In genomic region chr11:30799496-30799895, GRCm38 (mm10) we compare ENCODE assay signal across 9 mouse cellular contexts. TPM values are rescaled to one million over a fixed set of nuclear protein-coding genes. Genes with fewer than 3 reads are reported as not detected.
DNase-seq lines count a peak whose midpoint lies in the region; ATAC-seq and TF ChIP-seq lines count a peak whose summit lies in the region.
"Had no signal": no experiment of that assay in that cellular context is flagged by ENCODE, and none has a peak within 500 bp of the region (broad histone marks: within the 10 kb centered on the region; RNA-seq: fewer than 3 reads in every experiment).

No protein-coding gene starts in this region.

- no peak for TF ChIP-seq POLR2A in cerebellum, adult 2 months (IDR thresholded peaks at IDR 0.05; ENCODE audit: borderline replicate concordance, insufficient read depth, low read length)

- DNase-seq in cerebellum, adult 2 months, result peak in 1 of 2 experiments; percentile 21
- DNase-seq in cerebellum, adult 8-10 months, result no peak
- DNase-seq in ovary, postnatal 14 days (ENCODE audit: low spot score), result peak; percentile 10
- no peak for DNase-seq in ovary, postnatal 10 days (ENCODE audit: low spot score)
- peak; percentile 15 for DNase-seq in embryo, embryonic 9.5 days (ENCODE audit: extremely low spot score)
- peak; percentile 34 for DNase-seq in midbrain, postnatal 0 days (ENCODE audit: low spot score)
- no peak for DNase-seq in frontal cortex, adult 2 months (ENCODE audit: extremely low spot score in 1 of 2, low spot score in 1 of 2)

- H3K27me3 ChIP-seq in cerebellum, adult 2 months (ENCODE audit: control insufficient read depth, insufficient read depth, low read length), result no peaks in the 10 kb centered on the region
- H3K27me3 ChIP-seq in kidney, embryonic 14.5 days (ENCODE audit: control insufficient read depth, insufficient read depth, low read length), result no peaks in the 10 kb centered on the region
- H3K27me3 ChIP-seq in midbrain, postnatal 0 days (ENCODE audit: insufficient read depth, low read length), result no peaks in the 10 kb centered on the region
- H3K27me3 ChIP-seq: limb, embryonic 13.5 days had no signal

- no peaks in the 10 kb centered on the region for H3K9me3 ChIP-seq in kidney, embryonic 14.5 days (ENCODE audit: control insufficient read depth, low read length)
- no peaks in the 10 kb centered on the region for H3K9me3 ChIP-seq in midbrain, postnatal 0 days (ENCODE audit: low read length)
- H3K9me3 ChIP-seq: limb, embryonic 13.5 days had no signal

- H3K4me3 ChIP-seq in cerebellum, adult 2 months (replicated peaks; ENCODE audit: insufficient read depth, low read depth, low read length), result no peak overlapping the region
- no peak overlapping the region for H3K4me3 ChIP-seq in kidney, embryonic 14.5 days (ENCODE audit: low read length)
- H3K4me3 ChIP-seq in midbrain, postnatal 0 days (ENCODE audit: low read depth, low read length), result no peak overlapping the region
- H3K4me3 ChIP-seq: limb, embryonic 13.5 days had no signal

- ATAC-seq in kidney, embryonic 14.5 days (ENCODE audit: low FRiP score, low TSS enrichment), result peak; percentile 43; the same call in 1 of the 2 replicates
- ATAC-seq in midbrain, postnatal 0 days (ENCODE audit: low FRiP score), result no peak

- H3K4me2 ChIP-seq in kidney, embryonic 14.5 days (replicated peaks; ENCODE audit: low read depth, low read length), result no peak overlapping the region
- no peak overlapping the region for H3K4me2 ChIP-seq in midbrain, postnatal 0 days (ENCODE audit: low read depth, low read length, poor library complexity, severe bottlenecking)
- H3K4me2 ChIP-seq: limb, embryonic 13.5 days had no signal

- H3K9ac ChIP-seq in kidney, embryonic 14.5 days (ENCODE audit: low read depth, low read length), result no peak overlapping the region
- H3K9ac ChIP-seq in midbrain, postnatal 0 days (replicated peaks; ENCODE audit: low read length, poor library complexity, severe bottlenecking), result no peak overlapping the region
- H3K9ac ChIP-seq: limb, embryonic 13.5 days had no signal

- WGBS in cerebellum, adult 2 months, result 93% methylated on average over 1 of the region's 1 CpGs
- WGBS in kidney, embryonic 14.5 days, result 68% methylated on average over 1 of the region's 1 CpGs
- WGBS in midbrain, postnatal 0 days, result 75% methylated on average over 1 of the region's 1 CpGs

- peaks cover 4% of the 10 kb centered on the region; the same call in 1 of the 2 replicates for H3K4me1 ChIP-seq in cerebellum, adult 2 months (ENCODE audit: control insufficient read depth, insufficient read depth, low read length)
- no peaks in the 10 kb centered on the region for H3K4me1 ChIP-seq in kidney, embryonic 14.5 days (ENCODE audit: control insufficient read depth, insufficient read depth, low read length)
- H3K4me1 ChIP-seq in midbrain, postnatal 0 days (ENCODE audit: insufficient read depth, low read length), result no peaks in the 10 kb centered on the region
- H3K4me1 ChIP-seq: limb, embryonic 13.5 days had no signal

- no peaks in the 10 kb centered on the region for H3K36me3 ChIP-seq in kidney, embryonic 14.5 days (ENCODE audit: control insufficient read depth, insufficient read depth, low read length)
- no peaks in the 10 kb centered on the region for H3K36me3 ChIP-seq in midbrain, postnatal 0 days (ENCODE audit: insufficient read depth, low read length)

- TF ChIP-seq CTCF in cerebellum, adult 2 months (IDR thresholded peaks at IDR 0.05; ENCODE audit: borderline replicate concordance, insufficient read depth, low read depth, low read length), result peak; percentile 73
- peak; percentile 78 for TF ChIP-seq CTCF in midbrain, postnatal 0 days (IDR thresholded peaks at IDR 0.05)

- H3K27ac ChIP-seq in cerebellum, adult 2 months (ENCODE audit: insufficient read depth, low read length), result no peak overlapping the region
- H3K27ac ChIP-seq in kidney, embryonic 14.5 days (ENCODE audit: low read depth, low read length), result no peak overlapping the region
- H3K27ac ChIP-seq in midbrain, postnatal 0 days (ENCODE audit: low read depth, low read length), result no peak overlapping the region
- H3K27ac ChIP-seq: limb, embryonic 13.5 days had no signal

RNA-seq across cellular contexts. Expression of gene Psme4, which starts 28.0 kb away (rescaled TPM):
- 29.5 and 30.5 TPM in 2 replicates for polyA plus RNA-seq in cerebellum, adult 2 months (2012; rRNA removed)
- polyA plus RNA-seq in kidney, embryonic 14.5 days (2014; fragmentation: Nextera tagmentation; extraction: Ambion mirVana), result 34.0 and 35.5 TPM in 2 replicates
- 31.3 and 49.1 TPM in 2 replicates for total RNA-seq in midbrain, postnatal 0 days (2014; rRNA removed)
- 6.6 and 10.6 TPM in 2 replicates for polyA plus RNA-seq in midbrain, postnatal 0 days (2015; fragmentation: Nextera tagmentation; extraction: Ambion mirVana)
- 36.0 and 38.2 TPM in 2 replicates for polyA plus RNA-seq in frontal cortex, adult 2 months (2012; rRNA removed)

Comparison
In these comparisons a context has a peak if more than half of its experiments do, and no peak if none do; other contexts are left out.
1. DNase-seq: peak in ovary, postnatal 14 days (single experiment), embryo, embryonic 9.5 days (single experiment) and midbrain, postnatal 0 days (single experiment); none in cerebellum, adult 8-10 months (single experiment), ovary, postnatal 10 days (single experiment) and frontal cortex, adult 2 months (0 of 2).